Mouse (Mus musculus): ENCODE results near the gene Gm906.

DNA sequence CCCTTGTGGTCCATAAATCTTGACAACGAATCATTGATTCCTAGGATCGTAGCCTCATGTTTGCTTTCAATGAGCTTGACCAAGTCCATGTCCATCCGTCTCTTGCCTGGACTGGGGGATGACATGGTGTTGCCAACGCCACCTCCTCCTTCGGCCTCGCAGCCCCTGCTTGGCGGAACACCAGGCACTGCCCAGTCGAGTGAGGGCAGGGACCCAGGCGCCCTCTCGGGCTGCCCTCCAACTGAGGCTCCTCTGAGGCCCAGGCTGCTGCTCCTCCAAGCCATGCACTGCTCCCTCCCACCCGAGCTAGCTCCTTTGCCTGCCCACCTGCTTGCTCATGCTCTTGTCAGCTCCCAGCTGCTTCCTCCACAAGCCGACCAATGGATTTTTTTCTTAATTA is 42.1 kb downstream of the Gm906 start:
- TF ChIP-seq CTCF (IDR thresholded peaks at IDR 0.05; ENCODE audit: low read depth) (no peak), EP300 (IDR thresholded peaks at IDR 0.05; ENCODE audit: low read depth) (no peak)
